Mouse (Mus musculus): ENCODE results near the gene Pced1b. TPM values are rescaled to one million over a fixed set of nuclear protein-coding genes. Genes with fewer than 3 reads are reported as not detected.
"Not testable (repeated sequence)": the region's sequence is repeated elsewhere in the genome, so short reads cannot be mapped to it uniquely, and the experiment has no call there.

Gene Pced1b
- polyA plus RNA-seq, 1 experiment: 18.5 TPM

DNA sequence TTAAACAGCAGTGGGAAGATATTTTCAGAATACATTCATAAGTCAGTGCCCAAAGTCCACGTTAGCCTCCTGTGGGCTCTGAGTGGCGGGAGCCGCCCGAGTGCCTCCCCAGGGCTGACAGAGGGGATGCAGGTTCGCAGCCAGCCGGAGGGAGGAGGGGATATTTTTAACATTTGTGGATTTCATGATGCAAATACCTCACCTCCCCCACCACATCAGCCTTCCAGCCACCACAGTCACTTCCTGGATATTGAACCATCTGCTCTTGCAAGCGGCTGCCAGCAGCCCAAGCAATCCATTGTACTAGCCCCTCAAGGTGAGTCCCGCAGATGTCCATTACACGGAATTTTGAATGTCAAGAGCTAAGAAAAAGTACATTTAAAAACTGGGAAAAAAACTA lies 95.4 kb downstream of the Pced1b start:
- DNase-seq (ENCODE audit: low spot score): no peak

DNA sequence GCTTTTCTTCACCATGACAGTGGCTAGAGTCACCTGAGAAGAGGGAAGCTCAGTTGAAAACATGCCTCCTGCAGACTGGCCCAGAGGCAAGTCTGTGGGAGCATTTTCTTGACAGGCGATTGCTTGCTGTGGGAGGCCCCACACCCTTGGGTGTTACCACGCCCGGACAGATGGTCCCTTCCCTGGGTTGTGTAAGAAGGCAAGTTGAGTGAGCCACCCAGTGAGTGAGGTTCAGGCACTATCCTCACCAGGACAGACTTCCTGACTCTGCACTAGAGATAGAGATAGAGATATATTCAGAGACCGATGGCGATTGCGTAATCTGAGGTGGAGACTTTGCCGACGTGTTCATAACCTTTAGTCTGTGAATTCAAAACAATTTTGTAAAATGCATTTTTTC lies 96.0 kb downstream of the Pced1b start:
- DNase-seq (ENCODE audit: low spot score): no peak

DNA sequence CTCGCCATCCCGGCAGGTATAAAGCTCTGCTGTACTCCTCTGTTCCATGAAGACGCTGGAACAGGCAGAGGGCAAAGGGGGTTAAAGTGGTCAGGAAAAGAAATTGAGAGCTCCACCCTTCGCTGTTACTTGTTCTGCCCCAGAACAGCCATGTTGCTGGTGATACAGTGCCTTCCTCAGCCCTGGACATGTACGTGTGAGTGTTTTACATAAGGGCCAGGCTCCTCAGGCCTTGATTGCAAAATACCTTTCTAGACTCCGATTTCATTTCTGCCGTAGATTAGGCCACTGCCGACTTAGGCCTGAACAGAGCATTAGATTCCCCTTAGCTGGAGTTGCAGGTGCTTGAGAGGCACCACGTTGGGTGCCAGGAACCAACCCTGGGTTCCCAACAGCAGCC lies 97.0 kb downstream of the Pced1b start:
- no peak for DNase-seq (ENCODE audit: low spot score)

DNA sequence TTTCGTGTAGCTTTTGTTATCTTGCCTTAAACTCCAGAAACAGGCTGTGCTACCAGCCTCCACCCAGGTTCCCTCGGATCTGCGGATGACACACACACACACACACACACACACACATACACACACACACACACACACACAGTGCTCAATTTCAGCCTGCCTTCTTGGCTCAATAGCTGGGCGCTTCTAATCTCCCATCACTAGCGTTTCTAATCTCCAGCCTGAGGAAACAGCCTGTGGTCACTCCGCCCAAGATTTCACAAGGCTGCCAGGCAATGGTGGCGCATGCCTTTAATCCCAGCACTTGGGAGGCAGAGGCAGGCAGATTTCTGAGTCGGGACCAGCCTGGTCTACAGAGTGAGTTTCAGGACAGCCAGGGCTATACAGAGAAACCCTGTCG lies 98.2 kb downstream of the Pced1b start:
- DNase-seq (ENCODE audit: low spot score): no peak

DNA sequence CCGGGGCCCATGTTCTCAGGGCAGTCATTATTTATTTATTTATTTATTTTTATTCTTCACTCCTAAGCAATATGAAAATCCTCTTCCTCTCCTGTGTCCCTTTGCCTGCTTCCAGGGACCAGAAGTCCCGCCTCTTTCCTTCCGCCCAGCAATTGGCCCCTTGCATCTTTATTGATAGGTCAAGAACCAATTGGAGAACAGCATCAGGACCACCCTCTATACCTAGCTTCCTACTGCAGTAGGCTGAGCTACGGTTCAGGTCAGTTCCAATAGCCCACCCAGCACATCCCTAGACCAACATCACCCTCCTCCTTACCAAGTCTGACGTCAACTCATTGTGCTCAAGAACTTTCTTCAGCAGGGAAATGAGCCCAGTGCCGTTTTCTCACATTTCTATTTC lies 99.0 kb downstream of the Pced1b start:
- no peak for DNase-seq (ENCODE audit: low spot score)

DNA sequence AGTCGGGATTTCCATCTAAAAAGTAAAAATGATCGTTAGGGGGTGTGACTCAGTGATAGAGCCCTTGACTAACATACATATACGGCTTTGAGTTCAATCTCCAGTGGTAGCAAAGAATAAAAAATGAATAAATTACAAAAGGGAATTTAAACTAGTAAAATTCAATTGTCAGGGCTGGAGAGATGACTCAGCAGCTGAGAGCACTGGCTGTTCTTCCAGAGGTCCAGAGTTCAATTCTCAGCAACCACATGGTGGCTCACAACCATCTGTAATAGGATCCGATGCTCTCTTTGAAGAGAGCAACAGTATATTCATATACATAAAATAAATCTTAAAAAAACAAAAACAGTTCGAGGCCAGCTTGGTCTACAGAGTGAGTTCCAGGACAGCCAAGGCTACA lies 99.5 kb downstream of the Pced1b start:
- no peak for DNase-seq (ENCODE audit: low spot score)

DNA sequence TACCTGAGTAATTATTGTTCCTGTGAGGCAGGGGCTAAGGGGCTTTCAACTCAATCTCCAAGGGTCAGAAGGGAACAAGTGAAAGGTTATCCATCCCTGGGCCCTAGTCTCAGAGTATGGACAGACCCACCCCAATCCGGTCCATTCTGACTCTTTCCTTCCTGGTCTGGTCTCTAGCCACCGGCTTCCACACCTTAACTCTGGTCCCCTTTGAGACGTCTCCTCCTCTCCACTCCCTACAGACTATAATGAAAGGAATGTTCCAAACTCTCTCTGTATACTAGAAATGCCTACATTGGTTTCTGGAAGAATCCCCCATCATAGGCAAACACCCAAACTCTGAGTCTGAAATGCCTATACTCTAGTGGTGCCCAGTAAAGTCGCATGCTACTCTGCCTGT lies 100.0 kb downstream of the Pced1b start:
- DNase-seq (ENCODE audit: low spot score): no peak

DNA sequence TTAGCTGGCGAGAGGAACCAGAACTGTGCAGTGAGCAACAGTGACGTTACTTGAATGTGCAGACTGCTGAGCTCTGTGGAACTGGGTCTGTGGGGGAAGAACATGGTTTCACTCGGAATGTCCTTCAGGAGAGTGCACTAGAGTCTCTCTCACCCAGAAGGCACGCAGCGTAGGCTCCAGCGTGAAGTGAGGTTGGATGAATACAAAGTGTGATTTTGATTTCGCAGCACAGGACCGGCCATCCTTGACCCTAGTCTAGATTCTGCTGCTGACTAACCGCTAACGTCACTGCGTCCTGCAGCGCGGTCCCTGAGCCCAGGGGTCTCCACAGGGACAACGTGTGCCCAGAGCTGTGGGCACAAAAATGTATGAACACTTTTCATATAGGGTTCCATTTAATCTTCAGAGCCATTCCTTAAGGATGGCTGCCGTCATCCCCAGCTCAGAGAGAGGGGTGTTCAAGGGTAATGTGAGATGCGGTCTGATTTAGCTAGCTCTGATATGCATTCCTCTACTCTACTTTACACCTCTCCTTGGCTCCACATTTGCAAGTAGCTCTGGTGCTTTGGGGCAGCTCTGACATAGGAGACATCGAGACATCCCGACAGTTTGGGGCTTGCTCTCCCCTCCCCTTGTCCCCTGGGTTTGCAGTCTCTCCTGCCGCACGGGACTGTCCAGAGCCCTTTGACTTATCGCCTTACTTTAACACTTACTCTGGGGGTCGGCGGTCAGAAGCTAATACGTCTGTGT lies 101.8 kb downstream of the Pced1b start:
- DNase-seq (ENCODE audit: low spot score): no peak

DNA sequence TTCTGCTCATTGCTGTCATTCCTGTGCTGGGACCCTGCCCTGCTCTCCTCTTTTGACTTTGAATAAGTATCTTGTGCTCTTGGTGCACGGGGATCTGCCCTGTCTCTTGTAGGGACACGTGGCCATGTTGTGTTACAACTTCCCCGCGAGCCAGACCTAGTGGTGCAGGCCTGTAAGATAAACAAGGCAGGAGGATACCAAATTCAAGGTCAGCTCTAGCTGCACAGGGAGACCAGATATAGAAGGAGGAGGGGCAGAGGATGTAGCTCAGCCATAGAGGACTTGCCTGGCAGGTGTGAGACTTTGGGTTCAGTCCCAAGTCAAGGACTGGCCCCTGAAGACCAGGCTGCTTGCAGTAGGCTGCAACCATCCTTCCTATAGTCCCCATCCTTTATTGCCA lies 103.6 kb downstream of the Pced1b start:
- no peak for DNase-seq (ENCODE audit: low spot score)

DNA sequence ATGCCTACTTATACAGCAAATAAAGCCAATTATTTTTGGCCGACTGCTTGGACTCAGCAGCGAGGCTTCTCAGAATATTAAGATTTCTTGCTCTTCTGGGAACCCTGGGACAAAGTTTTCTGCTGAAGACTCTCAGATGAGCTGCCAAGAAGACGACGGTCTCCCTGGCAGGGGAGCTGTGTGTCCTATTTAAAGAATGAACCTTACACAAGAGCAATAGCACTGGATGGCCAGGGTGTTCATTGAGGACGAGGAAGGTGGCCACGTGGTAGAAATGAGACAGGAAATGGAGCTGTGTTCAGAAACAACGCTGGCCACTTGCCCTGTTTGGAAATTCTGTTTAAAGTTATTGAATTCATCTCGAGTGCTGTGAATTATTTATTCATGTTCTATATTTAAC lies 104.1 kb downstream of the Pced1b start:
- DNase-seq (ENCODE audit: low spot score): no peak

DNA sequence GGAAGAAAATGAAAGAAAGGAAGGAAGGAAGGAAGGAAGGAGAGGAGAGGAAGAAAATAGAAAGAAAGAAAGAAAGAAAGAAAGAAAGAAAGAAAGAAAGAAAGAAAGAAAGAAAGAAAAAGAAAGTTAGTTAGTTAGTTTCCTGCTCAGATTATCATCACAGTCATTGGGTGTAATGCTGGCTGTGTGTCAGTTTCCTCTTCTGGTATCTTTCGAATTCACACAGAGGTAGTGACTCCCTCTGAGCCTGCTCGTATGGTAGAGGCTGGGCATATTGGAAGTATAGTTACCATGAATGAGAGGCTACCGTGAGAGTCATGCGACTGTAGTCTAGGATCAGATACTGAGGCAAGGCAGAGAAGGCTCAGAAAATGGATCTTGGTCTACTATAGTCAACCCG lies 104.8 kb downstream of the Pced1b start:
- no peak for DNase-seq (ENCODE audit: low spot score)

DNA sequence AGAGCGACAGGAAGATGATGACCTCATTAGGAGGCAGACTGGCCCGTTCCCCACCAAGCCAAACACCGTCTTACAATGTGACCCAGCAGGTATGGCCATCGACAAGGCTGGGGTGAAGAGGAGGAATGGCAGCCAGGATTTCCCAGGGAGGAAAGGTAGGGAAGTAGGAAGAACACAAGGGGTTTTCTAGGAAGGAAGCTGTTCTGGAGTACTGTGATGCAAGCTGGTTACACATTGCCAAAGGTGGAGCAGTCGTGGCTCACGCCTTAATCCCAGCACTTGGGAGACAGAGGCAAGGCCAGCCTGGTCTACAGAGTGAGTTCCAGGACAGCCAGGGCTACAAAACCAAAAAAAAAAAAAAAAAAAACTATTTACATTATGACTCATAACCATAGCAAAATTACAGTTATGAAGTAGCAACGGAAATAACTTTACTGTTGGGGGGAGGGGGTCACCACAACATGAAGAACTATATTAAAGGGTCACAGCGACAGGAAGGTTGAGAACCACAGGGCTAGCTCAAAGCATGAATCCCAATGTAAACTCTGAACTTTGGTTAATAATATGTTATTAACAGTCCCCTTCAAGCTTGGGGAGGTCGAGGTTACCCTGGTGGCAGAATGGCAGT lies 108.9 kb downstream of the Pced1b start:
- no peak for DNase-seq (ENCODE audit: low spot score)

DNA sequence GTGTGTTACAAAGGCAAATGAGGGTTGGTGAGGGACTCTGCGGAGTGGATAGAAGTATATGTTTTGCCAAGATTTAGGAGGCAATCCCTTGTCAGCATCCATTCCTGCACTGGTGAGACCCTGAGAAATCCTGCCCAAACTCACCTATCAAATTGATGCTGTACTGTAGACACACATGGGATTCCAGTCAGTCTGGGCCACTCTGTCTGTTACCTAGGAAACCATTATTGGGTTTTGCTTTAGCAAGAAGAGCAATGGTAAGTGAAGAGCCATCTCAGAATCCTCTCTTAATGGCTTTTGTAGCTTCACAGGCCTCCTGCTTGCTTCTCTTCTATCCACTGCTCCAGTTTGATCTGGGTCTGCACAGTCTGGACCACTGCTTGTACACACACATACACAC lies 110.1 kb downstream of the Pced1b start:
- no peak for DNase-seq (ENCODE audit: low spot score)

DNA sequence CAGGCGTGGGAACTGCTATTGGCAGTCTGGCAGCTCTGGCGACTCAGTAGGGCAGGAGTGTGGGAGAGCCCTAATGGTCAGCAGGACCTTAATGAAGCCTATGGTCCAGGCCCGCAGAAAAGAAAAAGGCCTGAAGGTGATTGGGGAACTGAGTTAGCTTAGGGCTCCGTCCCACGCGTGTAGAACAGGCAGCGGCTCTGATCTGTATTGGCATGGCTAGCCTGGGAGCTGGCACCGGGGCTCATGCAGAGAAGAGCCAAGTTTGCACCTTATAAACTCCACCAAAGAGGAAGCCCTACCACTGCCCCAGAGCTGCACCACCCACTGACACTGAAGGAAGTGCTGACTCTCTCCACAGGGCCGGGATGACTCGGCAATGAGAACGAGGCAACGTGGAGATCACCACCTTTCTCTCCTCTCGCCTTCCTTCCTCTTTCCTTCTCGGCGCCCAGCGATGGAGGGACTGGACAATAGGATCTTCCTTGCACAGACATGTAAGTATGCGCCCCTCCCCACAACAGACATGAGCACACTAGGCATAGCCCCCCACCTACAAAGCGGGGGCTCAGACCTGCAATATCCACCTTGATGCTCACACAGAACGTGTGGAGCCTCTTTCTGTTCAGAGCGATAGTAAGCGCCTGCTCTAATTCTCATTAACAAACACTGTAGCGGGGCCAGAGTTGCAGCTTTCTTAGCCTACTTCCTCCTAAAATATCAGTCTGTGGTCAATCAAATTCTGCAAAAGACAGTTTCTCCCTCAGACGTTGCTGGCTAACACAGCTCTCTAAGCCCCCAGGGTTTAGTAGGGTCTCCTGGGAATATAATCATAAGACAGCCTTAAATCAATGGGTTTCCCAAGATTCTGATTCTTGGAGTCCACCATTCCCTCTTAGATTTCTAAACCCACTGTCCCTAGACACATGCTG lies 114.2 kb downstream of the Pced1b start:
- DNase-seq (ENCODE audit: low spot score): no peak

DNA sequence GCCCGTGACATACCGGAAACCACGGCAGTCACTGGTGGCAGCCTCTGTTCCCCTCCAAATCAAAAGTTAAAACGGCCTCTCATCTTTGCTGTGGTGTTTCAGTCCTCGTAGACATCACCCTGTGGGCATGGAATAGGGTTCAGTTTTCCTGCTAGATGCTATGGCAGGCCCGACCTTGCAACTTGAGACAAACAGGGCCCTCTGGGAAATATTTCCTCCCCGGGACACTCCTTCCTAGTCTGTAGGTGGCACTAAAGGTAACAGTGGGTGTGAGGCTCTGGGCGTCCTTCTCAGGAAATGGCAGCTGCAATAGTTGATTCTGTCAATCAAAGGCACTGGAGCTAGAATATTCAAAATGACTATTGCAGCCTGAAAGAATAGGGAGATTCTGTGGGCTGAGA lies 114.9 kb downstream of the Pced1b start:
- DNase-seq (ENCODE audit: low spot score): no peak

DNA sequence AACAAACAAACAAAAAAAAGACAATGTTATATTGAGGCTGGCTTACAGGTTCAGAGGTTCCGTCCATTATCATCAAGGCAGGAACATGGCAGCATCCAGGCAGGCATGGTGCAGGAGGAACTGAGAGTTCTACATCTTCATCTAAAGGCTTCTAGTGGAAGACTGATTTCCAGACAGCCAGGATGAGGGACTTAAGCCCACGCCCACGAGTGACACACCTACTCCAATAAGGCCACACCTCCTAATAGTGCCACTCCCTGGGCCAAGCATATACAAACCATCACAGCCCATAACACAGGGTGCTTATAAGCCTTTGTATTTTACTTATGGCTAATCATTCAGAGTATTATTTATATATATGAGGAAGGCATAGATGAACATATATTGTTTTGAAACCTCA lies 117.4 kb downstream of the Pced1b start:
- not testable (repeated sequence) for DNase-seq (ENCODE audit: low spot score)

DNA sequence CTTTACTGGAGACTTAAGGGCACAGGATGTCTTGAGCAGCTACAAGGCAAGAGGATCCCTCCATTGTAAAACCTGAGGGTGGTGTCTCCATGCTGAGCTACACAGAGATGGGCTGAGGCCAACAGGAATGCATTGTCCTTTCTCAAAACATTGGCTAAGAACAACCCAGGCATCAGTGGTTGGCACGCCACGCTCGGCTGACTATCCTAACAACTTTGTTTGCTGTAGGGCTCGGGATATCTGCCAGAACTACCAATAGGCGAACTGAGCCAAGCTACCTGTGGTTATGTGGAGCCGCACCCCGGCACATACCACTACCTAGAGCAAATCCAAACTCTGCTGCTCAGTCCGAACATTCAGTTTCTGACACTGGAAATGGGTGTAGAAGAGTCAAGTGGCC lies 118.1 kb downstream of the Pced1b start:
- no peak for DNase-seq (ENCODE audit: low spot score)

DNA sequence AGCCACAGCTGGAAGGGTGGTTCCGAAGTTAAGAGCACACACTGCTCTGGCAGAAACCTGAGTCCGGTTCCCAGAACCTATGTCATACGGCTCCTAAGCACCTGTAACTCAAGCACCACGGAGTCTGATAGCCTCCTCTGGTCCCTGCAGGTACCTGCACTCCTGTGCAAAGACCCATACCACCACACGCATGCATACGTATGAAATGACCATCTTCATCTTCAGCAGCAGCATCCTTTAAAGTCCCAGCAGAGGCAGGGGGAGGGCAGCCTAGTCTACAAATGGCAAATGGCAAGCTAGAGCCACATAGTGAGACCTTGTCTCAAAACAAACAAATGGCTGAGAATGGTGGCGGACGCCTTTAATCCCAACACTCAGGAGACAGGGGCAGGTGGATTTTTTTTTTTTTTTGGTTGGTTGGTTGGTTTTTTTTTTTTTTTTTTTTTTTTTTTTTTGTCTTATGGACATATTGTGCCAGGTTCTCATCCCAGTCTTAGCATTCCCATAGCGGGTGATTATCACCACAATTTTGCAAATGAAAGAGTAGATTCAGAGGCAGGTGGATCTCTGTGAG lies 121.2 kb downstream of the Pced1b start:
- DNase-seq (ENCODE audit: low spot score): no peak

DNA sequence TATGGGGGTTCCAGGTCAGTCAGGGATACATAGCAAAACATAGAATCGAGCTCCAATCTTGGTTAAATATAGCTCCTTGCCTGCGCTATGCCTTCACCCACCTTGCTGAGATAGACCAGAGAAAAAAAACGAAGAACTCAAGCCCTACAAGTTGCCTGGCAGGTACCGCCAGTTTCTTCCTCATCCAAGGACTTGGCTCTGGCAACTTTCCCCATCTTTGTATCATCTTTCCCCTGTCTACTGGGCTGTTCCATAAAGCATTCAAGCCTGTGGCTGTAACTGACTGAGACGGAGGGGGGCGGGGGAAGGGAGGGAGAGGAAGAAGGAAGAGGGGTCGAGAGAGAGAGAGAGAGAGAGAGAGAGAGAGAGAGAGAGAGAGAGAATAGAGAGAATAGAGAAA lies 121.7 kb downstream of the Pced1b start:
- no peak for DNase-seq (ENCODE audit: low spot score)

DNA sequence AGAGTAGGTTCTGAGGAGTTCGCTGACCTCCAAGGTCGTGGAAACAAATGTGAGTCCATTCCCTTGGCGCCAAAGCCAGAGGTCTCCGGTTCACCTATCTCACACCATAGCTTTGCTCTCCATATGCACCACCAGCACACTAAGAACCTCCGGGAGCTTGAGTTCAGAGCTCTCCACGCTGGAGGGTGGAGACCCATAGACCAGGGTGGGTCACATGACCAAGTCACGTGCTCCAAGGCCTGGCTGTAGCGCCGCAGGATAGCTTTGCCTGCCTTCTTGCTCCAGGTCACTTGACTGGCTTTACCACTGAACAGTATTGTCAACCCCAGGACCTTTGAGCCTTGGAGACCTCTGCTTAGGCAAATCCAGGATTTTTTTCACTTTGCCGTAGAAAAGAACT lies 122.2 kb downstream of the Pced1b start:
- no peak for DNase-seq (ENCODE audit: low spot score)

DNA sequence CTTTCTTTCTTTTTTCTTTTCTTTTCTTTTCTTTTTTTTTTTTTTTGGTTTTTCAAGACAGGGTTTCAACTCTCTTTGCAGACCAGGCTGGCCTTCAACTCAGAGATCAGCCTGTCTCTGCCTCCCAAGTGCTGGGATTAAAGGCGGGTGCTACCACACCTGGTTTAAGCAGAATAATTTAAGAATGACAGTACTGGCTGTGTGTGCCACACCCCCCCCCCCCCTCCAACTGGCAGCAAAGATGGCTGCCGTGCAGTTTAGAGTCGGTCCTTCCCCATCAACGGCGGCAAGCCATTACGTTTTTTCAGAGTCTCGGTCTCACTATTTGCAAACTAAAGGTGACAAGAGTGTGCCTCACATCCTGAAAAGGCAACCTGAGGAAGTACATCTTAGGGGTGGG lies 124.0 kb downstream of the Pced1b start:
- no peak for DNase-seq (ENCODE audit: low spot score)

DNA sequence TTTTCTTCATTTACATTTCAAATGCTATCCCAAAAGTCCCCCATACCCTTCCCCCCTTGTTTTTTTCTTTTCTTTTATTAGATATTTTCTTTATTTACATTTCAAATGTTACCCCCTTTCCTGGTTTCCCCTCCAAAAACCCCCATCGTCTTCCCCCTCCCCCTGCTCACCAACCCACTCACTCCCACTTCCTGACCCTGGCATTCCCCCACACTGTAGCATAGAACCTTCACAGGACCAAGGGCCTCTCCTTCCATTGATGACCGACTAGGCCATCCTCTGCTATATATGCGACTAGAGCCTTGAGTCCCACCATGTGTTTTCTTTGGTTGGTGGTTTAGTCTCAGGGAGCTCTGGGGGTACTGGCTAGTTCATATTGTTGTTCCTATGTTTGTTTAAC lies 125.1 kb downstream of the Pced1b start:
- not testable (repeated sequence) for DNase-seq (ENCODE audit: low spot score)

Measured in urinary bladder, adult 2 months (tissue).